Mouse (Mus musculus): ENCODE measurements around the gene Rasal1. TPM values are rescaled to one million over a fixed set of nuclear protein-coding genes. Genes with fewer than 3 reads are reported as not detected.

Gene Rasal1
- 18.0 TPM for total RNA-seq (2023)

GRCm38 (mm10) chr5:120648569-120649373, at the start of gene Rasal1:
Gene Rasal1, plus strand, starts transcription at chr5:120648812.

DNA sequence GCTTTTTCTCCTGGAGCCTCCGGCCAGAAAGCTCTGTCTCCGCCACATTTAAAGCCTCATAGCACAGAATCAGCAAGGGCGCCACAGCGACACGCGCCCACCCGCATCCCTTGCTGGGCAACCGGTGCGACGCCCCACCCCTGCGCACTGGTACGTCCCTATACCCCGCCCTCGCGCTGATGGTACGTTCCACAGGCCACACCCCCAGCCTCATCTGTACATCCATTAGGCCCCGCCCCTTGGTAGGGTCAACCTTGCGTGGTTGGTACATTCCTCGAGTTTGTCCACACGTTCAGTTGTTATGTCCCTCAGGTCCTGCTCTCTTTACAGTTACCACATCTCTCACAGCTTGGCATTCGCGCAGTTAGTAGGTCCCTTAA, 36.2 kb upstream of the Rasal1 start, which contains the start of the genes Rita1 and Ddx54:
Gene Rita1 (minus strand): TSS at position 148 of the 380 bp plus-strand sequence.
Gene Ddx54 (plus strand): TSS at position 298 of the 380 bp plus-strand sequence.

DNA sequence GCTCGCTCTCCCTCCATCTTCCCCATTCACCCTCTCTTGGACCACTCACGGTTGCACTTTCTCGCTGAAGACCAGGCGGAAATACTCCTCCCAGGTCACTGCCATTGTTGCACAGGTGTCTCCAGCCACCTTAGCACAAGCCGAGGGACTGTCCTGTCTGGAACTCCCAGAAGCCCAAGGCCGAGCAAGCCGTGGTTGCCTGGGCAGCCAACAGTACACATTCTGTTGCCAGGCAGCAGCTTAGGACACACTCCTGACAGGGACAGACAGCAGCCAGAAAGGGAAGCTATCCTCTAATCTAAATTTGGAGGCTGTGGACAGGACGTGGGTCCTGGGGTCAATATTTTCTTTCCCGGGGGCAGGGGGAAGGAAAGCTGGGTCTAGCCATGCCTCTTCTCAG, 14.5 kb upstream of the Rasal1 start, which contains the start of gene Cfap73:
Gene Cfap73 (minus strand): TSS at position 105 of the 400 bp plus-strand sequence.

DNA sequence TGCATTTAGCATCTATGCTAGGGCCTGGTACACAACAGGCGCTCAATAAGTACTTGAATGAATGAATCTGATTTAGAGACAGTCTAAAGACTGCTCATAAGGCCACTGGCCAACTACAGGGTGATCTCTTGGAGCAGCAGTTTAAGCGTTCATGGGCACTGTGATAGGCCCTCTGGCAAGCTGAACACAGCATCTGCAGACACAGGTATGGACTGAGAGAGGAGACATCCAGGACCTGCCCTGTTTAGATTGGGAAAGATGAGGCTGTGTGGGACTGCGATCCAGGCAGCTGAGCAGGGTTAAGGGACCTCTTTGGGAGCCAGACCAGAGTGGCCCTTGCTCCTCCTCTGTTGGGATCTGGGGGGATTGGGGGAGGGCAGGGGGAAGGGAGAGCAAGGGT, 63.2 kb downstream of the Rasal1 start, which contains the start of gene Dtx1:
Gene Dtx1 (minus strand): TSS at position 101 of the 400 bp plus-strand sequence.

Other genes starting within 250 kb of the Rasal1 start
- gene Lhx5, start 217.1 kb upstream of the Rasal1 start, total RNA-seq (2023): not detected
- 0.58 TPM for gene Sdsl, start 176.0 kb upstream of the Rasal1 start, total RNA-seq (2023)
- gene Sds, start 172.3 kb upstream of the Rasal1 start, total RNA-seq (2023): not detected
- 23.7 TPM for gene Plbd2, start 145.2 kb upstream of the Rasal1 start, total RNA-seq (2023)
- 7.4 TPM for gene Slc8b1, start 137.6 kb upstream of the Rasal1 start, total RNA-seq (2023)
- gene Tpcn1, start 60.1 kb upstream of the Rasal1 start, total RNA-seq (2023): 51.9 TPM
- gene Iqcd, start 59.8 kb upstream of the Rasal1 start, total RNA-seq (2023): 1.1 TPM
- gene Rita1, start 36.2 kb upstream of the Rasal1 start, total RNA-seq (2023): 4.3 TPM
- 127 TPM for gene Ddx54, start 36.1 kb upstream of the Rasal1 start, total RNA-seq (2023)
- not detected for gene Cfap73, start 14.6 kb upstream of the Rasal1 start, total RNA-seq (2023)
- gene Dtx1, start 63.1 kb downstream of the Rasal1 start, total RNA-seq (2023): 280 TPM
- 4.1 TPM for gene Oas2, start 101.0 kb downstream of the Rasal1 start, total RNA-seq (2023)
- gene Oas3, start 128.8 kb downstream of the Rasal1 start, total RNA-seq (2023): 13.6 TPM
- gene Oas1e, start 146.7 kb downstream of the Rasal1 start, total RNA-seq (2023): 1.2 TPM
- 16.8 TPM for gene Oas1c, start 163.7 kb downstream of the Rasal1 start, total RNA-seq (2023)
- not detected for gene Oas1f, start 198.6 kb downstream of the Rasal1 start, total RNA-seq (2023)
- not detected for gene Oas1h, start 212.6 kb downstream of the Rasal1 start, total RNA-seq (2023)
- gene Oas1g, start 238.8 kb downstream of the Rasal1 start, total RNA-seq (2023): not detected

All from CD8-positive naive resting alpha-beta T cell, adult 57 days (primary cell).